Mouse (Mus musculus): Measurements from ENCODE around the gene Ift122. TPM values are rescaled to one million over a fixed set of nuclear protein-coding genes. Genes with fewer than 3 reads are reported as not detected.
A peak's percentile ranks its signal among the peaks of the same experiment; 100 is the strongest.

The Ift122 gene
- polyA plus RNA-seq, 1 experiment from 2014 or later = 16.9 TPM

DNA sequence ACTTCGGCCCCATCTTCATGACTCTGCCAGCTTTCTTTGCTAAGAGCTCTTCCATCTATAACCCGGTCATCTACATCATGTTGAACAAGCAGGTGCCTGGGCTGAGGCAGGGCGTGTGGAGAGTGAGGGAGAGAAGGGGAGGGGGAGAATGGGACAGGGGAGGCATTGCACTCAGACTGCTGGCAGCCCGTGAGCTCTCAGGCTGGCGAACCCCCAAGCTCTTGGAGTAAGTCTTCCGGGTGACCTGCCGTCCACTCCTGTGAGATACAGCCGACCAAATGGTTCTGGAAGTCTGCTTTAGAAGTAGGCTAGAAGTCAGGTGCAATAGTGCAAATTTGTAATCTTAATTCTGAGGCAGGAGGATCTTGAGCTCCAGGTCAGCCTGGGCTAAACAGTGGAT lies 82.3 kb downstream of the Ift122 start:
- H3K9me3 ChIP-seq (replicated peaks; ENCODE audit: control insufficient read depth, low read length) = peaks cover 6% of the 10 kb centered on the region
- ATAC-seq (no peak), DNase-seq (ENCODE audit: low spot score) (no peak)
- H3K9ac ChIP-seq (ENCODE audit: low read length) = no peak overlapping the region
- H3K4me1 ChIP-seq (ENCODE audit: control insufficient read depth, insufficient read depth, low read length) = no peaks in the 10 kb centered on the region
- H3K36me3 ChIP-seq (ENCODE audit: control insufficient read depth, insufficient read depth, low read length) = no peaks in the 10 kb centered on the region
- no peak overlapping the region for H3K27ac ChIP-seq (ENCODE audit: low read depth, low read length)
- no peak overlapping the region for H3K4me3 ChIP-seq (ENCODE audit: low read depth, low read length)
- no peaks in the 10 kb centered on the region for H3K27me3 ChIP-seq (replicated peaks; ENCODE audit: control insufficient read depth, insufficient read depth, low read length)
- no peak overlapping the region for H3K4me2 ChIP-seq (ENCODE audit: low read length)
- WGBS = 83% methylated on average over 8 of the region's 8 CpGs

DNA sequence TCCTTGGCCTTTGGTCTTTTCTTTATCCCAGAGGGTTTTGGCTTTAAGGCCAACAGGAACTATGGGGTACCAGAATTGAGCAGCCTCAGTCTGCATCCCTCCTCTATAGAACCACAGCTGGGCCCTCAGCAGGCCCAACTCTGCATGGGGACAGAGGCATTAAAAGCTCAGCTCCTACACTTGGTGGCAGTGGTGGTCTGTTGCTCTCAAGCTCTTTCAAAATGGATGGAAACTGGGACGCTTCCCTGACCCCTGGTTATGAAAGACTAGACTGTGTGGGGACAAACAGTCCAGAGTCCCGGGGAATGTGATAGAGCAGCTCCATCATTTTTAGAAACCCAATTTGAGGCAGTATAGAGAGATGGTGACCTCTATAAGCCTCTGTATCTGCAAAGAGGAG lies 84.7 kb downstream of the Ift122 start:
- ATAC-seq (no peak), DNase-seq (ENCODE audit: low spot score) (no peak)
- Histone ChIP-seq H3K4me3 (ENCODE audit: low read depth, low read length) (no peak overlapping the region), H3K9ac (ENCODE audit: low read length) (no peak overlapping the region), H3K27me3 (replicated peaks; ENCODE audit: control insufficient read depth, insufficient read depth, low read length) (no peaks in the 10 kb centered on the region), H3K36me3 (ENCODE audit: control insufficient read depth, insufficient read depth, low read length) (no peaks in the 10 kb centered on the region), H3K4me1 (ENCODE audit: control insufficient read depth, insufficient read depth, low read length) (no peaks in the 10 kb centered on the region), H3K4me2 (ENCODE audit: low read length) (no peak overlapping the region), H3K27ac (ENCODE audit: low read depth, low read length) (no peak overlapping the region), H3K9me3 (replicated peaks; ENCODE audit: control insufficient read depth, low read length) (peaks cover 6% of the 10 kb centered on the region)
- 89% methylated on average over 2 of the region's 2 CpGs for WGBS

DNA sequence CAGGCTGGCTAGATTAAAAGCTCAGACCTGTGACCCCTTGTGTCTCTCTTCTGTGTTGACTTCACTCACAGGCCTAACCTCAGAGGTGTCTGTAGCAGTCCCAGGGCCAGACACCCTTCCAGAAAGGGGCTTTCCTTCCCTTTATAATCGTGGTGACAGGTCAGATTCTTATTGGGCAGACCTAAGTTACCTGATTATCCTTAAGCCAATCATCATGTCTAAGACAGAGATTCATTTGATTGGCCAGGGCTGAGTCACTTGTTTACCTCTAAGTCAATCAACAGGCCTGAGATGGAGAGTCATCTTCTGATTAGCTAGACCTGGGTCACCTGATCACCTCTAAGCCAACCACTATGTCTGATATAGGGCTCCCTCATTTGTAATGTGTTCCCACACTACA lies 85.5 kb downstream of the Ift122 start:
- Histone ChIP-seq H3K4me1 (ENCODE audit: control insufficient read depth, insufficient read depth, low read length) (no peaks in the 10 kb centered on the region), H3K4me3 (ENCODE audit: low read depth, low read length) (no peak overlapping the region), H3K27ac (ENCODE audit: low read depth, low read length) (no peak overlapping the region), H3K9ac (ENCODE audit: low read length) (no peak overlapping the region), H3K36me3 (ENCODE audit: control insufficient read depth, insufficient read depth, low read length) (no peaks in the 10 kb centered on the region), H3K4me2 (ENCODE audit: low read length) (no peak overlapping the region), H3K27me3 (replicated peaks; ENCODE audit: control insufficient read depth, insufficient read depth, low read length) (no peaks in the 10 kb centered on the region), H3K9me3 (replicated peaks; ENCODE audit: control insufficient read depth, low read length) (peaks cover 6% of the 10 kb centered on the region)
- DNase-seq (ENCODE audit: low spot score) (no peak), ATAC-seq (no peak)
- WGBS = 70% methylated on average over 1 of the region's 1 CpGs

DNA sequence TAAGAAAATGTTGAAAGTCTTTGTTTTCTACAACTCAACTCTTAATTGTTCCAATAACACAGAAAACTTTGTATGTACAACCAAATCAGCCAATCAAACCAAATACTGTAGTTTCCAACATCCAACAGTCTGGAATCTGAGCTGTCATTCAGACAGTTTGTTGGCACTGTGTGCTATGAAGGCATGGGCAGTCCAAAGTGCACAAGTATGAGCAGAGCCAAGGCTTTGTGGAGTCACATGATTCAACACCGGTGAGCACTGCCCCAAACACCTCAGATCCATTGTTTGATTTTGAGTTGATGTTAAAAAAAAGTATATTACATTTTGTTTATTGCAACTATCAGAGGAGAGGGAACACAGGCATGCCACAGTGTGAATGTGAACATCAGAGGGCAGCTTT lies 87.3 kb downstream of the Ift122 start:
- no peak for ATAC-seq
- Histone ChIP-seq H3K4me3 (ENCODE audit: low read depth, low read length) (no peak overlapping the region), H3K9ac (ENCODE audit: low read length) (no peak overlapping the region), H3K9me3 (replicated peaks; ENCODE audit: control insufficient read depth, low read length) (peaks cover 6% of the 10 kb centered on the region), H3K36me3 (ENCODE audit: control insufficient read depth, insufficient read depth, low read length) (no peaks in the 10 kb centered on the region), H3K27me3 (replicated peaks; ENCODE audit: control insufficient read depth, insufficient read depth, low read length) (no peaks in the 10 kb centered on the region), H3K4me2 (ENCODE audit: low read length) (no peak overlapping the region), H3K27ac (ENCODE audit: low read depth, low read length) (no peak overlapping the region), H3K4me1 (ENCODE audit: control insufficient read depth, insufficient read depth, low read length) (no peaks in the 10 kb centered on the region)
- WGBS = 78% methylated on average over 1 of the region's 1 CpGs
- no peak for DNase-seq (ENCODE audit: low spot score)

DNA sequence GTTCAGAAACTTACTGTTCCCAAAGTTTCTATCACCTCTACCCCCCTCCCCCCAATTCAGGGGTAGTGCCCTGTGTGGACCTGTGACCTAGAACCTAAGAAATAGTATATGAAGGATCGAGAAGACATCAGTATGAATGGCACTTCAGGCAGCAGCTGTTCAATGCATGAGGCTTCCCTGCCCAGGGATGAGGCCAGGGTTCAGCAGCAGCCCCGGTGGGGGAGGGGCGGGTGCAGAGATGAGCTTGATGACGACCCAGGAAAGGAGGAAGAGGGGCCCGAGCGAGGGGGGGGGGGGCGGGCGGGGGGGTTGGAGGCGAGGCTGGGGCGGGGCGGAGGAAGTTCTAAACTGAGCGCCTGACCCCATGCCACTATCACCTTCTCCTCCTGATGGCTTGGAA lies 87.9 kb downstream of the Ift122 start:
- Histone ChIP-seq H3K4me3 (ENCODE audit: low read depth, low read length) (no peak overlapping the region), H3K9ac (ENCODE audit: low read length) (no peak overlapping the region), H3K27me3 (replicated peaks; ENCODE audit: control insufficient read depth, insufficient read depth, low read length) (no peaks in the 10 kb centered on the region), H3K4me2 (ENCODE audit: low read length) (no peak overlapping the region), H3K9me3 (replicated peaks; ENCODE audit: control insufficient read depth, low read length) (peaks cover 6% of the 10 kb centered on the region), H3K4me1 (ENCODE audit: control insufficient read depth, insufficient read depth, low read length) (no peaks in the 10 kb centered on the region), H3K27ac (ENCODE audit: low read depth, low read length) (no peak overlapping the region), H3K36me3 (ENCODE audit: control insufficient read depth, insufficient read depth, low read length) (no peaks in the 10 kb centered on the region)
- ATAC-seq (no peak), DNase-seq (ENCODE audit: low spot score) (no peak)
- WGBS = 20% methylated on average over 9 of the region's 12 CpGs

DNA sequence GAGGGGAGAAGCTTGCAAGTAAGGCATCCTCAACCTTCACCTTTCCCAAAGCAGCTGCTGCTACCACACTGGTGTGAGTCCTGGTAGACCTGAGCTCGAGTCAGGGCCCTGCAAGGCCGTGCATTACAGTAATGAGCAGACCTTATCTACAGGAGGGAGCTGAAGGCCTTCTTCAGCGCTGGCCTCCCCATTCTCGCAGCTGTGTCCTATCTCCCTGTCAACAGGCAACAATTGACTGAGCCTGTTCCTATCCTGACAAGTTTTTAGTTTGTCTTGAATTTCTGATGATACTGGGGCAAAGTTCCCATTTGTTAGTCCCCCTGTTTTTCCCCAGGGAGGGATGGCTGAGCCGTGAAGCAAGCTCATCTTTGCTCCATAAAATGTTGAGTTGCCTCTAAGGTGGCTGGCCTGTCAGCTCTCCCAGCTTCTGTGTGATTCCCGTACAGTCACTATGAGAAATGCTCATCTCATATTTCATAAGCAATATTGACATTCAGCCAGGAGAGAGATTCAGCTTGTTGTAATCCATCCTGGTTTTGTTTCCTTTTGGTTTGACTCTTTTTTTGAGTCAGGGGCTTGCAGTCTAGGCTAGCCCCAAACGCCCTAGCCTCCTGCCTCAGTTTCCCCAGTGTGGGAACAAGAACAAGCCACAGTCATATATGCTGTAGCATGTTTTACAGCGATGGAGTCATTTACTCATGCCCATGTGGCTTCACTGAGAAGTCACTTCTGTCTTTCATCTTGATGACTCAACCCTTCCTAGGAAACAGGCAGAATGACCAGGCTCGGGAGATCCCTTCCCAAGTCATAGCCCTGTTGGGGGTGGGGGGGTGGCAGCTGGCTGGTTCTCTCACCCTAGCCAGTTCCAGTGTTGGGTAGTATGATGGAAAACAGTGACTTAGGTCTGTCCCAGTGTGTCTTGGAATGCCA lies 90.5 kb downstream of the Ift122 start:
- H3K9me3 ChIP-seq (replicated peaks; ENCODE audit: control insufficient read depth, low read length) = no peaks in the 10 kb centered on the region
- ATAC-seq (no peak), DNase-seq (ENCODE audit: low spot score) (no peak)
- H3K36me3 ChIP-seq (ENCODE audit: control insufficient read depth, insufficient read depth, low read length) = no peaks in the 10 kb centered on the region
- H3K4me3 ChIP-seq (ENCODE audit: low read depth, low read length) = no peak overlapping the region
- H3K4me1 ChIP-seq (ENCODE audit: control insufficient read depth, insufficient read depth, low read length) = no peaks in the 10 kb centered on the region
- WGBS = 79% methylated on average over 9 of the region's 9 CpGs
- H3K9ac ChIP-seq (ENCODE audit: low read length) = no peak overlapping the region
- H3K27ac ChIP-seq (ENCODE audit: low read depth, low read length) = no peak overlapping the region
- H3K27me3 ChIP-seq (replicated peaks; ENCODE audit: control insufficient read depth, insufficient read depth, low read length) = no peaks in the 10 kb centered on the region
- H3K4me2 ChIP-seq (ENCODE audit: low read length) = no peak overlapping the region

DNA sequence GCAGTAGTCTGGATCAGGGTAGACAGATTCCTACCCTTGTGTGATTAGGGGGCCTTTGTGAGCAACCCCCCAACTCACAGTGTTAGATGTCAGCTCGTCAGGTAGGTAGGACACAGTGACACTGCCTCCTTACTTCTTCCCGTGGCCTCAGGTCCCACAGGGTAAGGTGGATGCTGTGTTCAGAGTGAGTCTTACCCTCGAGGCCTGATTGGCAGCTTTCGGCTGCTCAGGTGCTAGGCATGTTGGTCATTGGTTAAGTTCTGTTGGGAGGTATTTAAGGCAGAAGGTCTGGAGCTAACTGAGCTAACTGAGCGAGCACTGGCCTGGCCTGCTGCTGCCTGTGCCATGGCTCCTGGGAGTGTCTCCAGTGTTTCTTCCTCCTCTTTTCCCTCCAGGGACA lies 91.4 kb downstream of the Ift122 start, which contains the start of gene H1foo:
Gene H1foo (plus strand): TSS at position 301 of the 400 bp plus-strand sequence.
- ATAC-seq (no peak), DNase-seq (ENCODE audit: low spot score) (no peak)
- Histone ChIP-seq H3K9ac (ENCODE audit: low read length) (no peak within 1 kb of the TSS), H3K27ac (ENCODE audit: low read depth, low read length) (no peak within 1 kb of the TSS), H3K4me1 (ENCODE audit: control insufficient read depth, insufficient read depth, low read length) (no peaks in the 10 kb centered on the region), H3K9me3 (replicated peaks; ENCODE audit: control insufficient read depth, low read length) (no peaks in the 10 kb centered on the region), H3K4me3 (ENCODE audit: low read depth, low read length) (no peak within 1 kb of the TSS), H3K36me3 (ENCODE audit: control insufficient read depth, insufficient read depth, low read length) (no peaks in the 10 kb centered on the region), H3K27me3 (replicated peaks; ENCODE audit: control insufficient read depth, insufficient read depth, low read length) (no peaks in the 10 kb centered on the region), H3K4me2 (ENCODE audit: low read length) (no peak within 1 kb of the TSS)
- WGBS = 81% methylated on average over 5 of the region's 5 CpGs

DNA sequence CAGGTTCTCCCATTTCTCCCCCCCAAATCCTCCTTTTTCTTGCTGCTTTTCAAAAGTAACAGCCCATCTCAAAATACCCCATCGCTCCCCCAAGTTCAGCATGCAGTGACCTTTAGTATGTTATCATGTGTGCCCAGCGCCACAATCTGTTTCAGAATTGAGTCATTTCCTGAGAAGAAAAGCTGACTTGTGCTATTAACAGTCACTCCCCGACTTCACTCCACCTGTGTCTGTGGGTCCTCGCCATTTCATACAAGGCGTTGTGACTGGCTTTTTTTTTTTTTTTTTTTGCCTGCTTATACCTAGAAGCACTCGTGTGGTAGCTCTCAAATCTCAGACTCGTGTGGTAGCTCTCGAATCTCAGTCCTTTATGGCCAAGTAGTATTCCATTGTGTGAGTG lies 92.4 kb downstream of the Ift122 start:
- Histone ChIP-seq H3K4me2 (ENCODE audit: low read length) (no peak overlapping the region), H3K27ac (ENCODE audit: low read depth, low read length) (no peak overlapping the region), H3K9ac (ENCODE audit: low read length) (no peak overlapping the region), H3K36me3 (ENCODE audit: control insufficient read depth, insufficient read depth, low read length) (no peaks in the 10 kb centered on the region), H3K9me3 (replicated peaks; ENCODE audit: control insufficient read depth, low read length) (no peaks in the 10 kb centered on the region), H3K4me1 (ENCODE audit: control insufficient read depth, insufficient read depth, low read length) (no peaks in the 10 kb centered on the region), H3K4me3 (ENCODE audit: low read depth, low read length) (no peak overlapping the region), H3K27me3 (replicated peaks; ENCODE audit: control insufficient read depth, insufficient read depth, low read length) (no peaks in the 10 kb centered on the region)
- ATAC-seq (no peak), DNase-seq (ENCODE audit: low spot score) (no peak)
- 82% methylated on average over 8 of the region's 8 CpGs for WGBS

DNA sequence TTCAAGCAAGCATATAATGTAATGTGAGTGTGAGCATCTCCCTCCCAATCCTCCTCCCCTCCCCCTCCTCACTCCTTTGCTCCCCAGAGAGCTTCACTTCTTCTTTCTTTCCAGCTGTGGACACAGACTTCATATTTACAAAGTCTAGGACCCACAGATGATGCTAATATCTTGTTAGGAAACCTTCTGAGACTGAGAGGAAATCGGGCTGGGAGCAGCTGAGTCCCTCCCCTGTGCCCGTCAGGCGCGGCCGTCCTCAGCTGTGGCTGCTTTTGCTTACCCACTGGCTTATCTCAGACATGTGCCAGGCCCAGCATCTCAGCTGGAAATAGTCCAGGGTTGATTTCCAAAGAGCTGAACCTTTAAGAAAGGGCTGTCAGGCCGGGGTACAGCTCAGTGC lies 93.1 kb downstream of the Ift122 start:
- H3K9me3 ChIP-seq (replicated peaks; ENCODE audit: control insufficient read depth, low read length) = no peaks in the 10 kb centered on the region
- H3K36me3 ChIP-seq (ENCODE audit: control insufficient read depth, insufficient read depth, low read length) = no peaks in the 10 kb centered on the region
- peak; percentile 48 for DNase-seq (ENCODE audit: low spot score)
- no peak; the same call in 1 of the 2 replicates for ATAC-seq
- no peaks in the 10 kb centered on the region for H3K27me3 ChIP-seq (replicated peaks; ENCODE audit: control insufficient read depth, insufficient read depth, low read length)
- no peak overlapping the region for H3K9ac ChIP-seq (ENCODE audit: low read length)
- H3K4me2 ChIP-seq (ENCODE audit: low read length) = no peak overlapping the region
- H3K4me3 ChIP-seq (ENCODE audit: low read depth, low read length) = no peak overlapping the region
- 56% methylated on average over 6 of the region's 6 CpGs for WGBS
- no peaks in the 10 kb centered on the region for H3K4me1 ChIP-seq (ENCODE audit: control insufficient read depth, insufficient read depth, low read length)
- H3K27ac ChIP-seq (ENCODE audit: low read depth, low read length) = no peak overlapping the region

All from forebrain, embryonic 14.5 days (tissue).